Mouse (Mus musculus) myocyte (in vitro differentiated cells): ENCODE data around the gene Tead3. TPM values are rescaled to one million over a fixed set of nuclear protein-coding genes. Genes with fewer than 3 reads are reported as not detected.
"Not testable (repeated sequence)": the region's sequence is repeated elsewhere in the genome, so short reads cannot be mapped to it uniquely, and the experiment has no call there.

ENCODE experiments used
- H3K27me3 ChIP-seq: one replicate; pipeline ENCODE4 v1.6.1; 2011; ENCODE audit not compliant: control insufficient read depth, insufficient read depth, insufficient read length
- H3K36me3 ChIP-seq: one replicate; pipeline ENCODE4 v1.6.1; 2011; ENCODE audit not compliant: control insufficient read depth, insufficient read depth
- H3K4me2 ChIP-seq: one replicate; pipeline ENCODE4 v1.6.1; 2011; ENCODE audit warnings: low read depth, control low read depth
- H3K4me3 ChIP-seq: one replicate; pipeline ENCODE4 v1.5.1; 2011; ENCODE audit warnings: mild to moderate bottlenecking, control low read depth, moderate library complexity
- H3K79me2 ChIP-seq: one replicate; pipeline ENCODE4 v1.6.1; 2011; ENCODE audit not compliant: control insufficient read depth, insufficient read depth
- H3ac ChIP-seq: one replicate; pipeline ENCODE4 v1.6.1; 2011; ENCODE audit not compliant: control insufficient read depth, insufficient read length
- CEBPB ChIP-seq: IDR thresholded peaks from 2 replicates; pipeline ENCODE4 v1.6.1; 2011; ENCODE audit warnings: mild to moderate bottlenecking, moderate library complexity; ENCODE audit not compliant: poor library complexity, insufficient read depth, severe bottlenecking
- E2F4 ChIP-seq: IDR thresholded peaks from one replicate; pipeline ENCODE4 v1.6.1; 2011; ENCODE audit warnings: mild to moderate bottlenecking, control low read depth, moderate library complexity; ENCODE audit not compliant: insufficient read depth
- MAX ChIP-seq: IDR thresholded peaks from one replicate; pipeline ENCODE4 v1.6.1; 2011; ENCODE audit warnings: low read depth, mild to moderate bottlenecking, control low read depth
- MYOD1 ChIP-seq, 3 experiments: IDR thresholded peaks; one replicate each; pipeline ENCODE4 v1.6.1; 2011; ENCODE audit warnings: control low read depth in 2 of 3, low read depth in 2 of 3, mild to moderate bottlenecking in 2 of 3, moderate library complexity in 1 of 3; ENCODE audit not compliant: insufficient read length in 2 of 3, control insufficient read depth in 1 of 3
- MYOG ChIP-seq, 3 experiments: IDR thresholded peaks; one replicate each; pipeline ENCODE4 v1.6.1; 2011; ENCODE audit warnings: control low read depth in 2 of 3, low read depth in 2 of 3, mild to moderate bottlenecking in 2 of 3; ENCODE audit not compliant: insufficient read length in 2 of 3, control insufficient read depth in 1 of 3, insufficient read depth in 1 of 3
- POLR2A ChIP-seq: IDR thresholded peaks from one replicate; pipeline ENCODE4 v1.6.1; 2011; ENCODE audit warnings: low read depth, mild to moderate bottlenecking, control low read depth, moderate library complexity; ENCODE audit not compliant: insufficient read length
- POLR2AphosphoS2 ChIP-seq: IDR thresholded peaks from one replicate; pipeline ENCODE4 v1.6.1; 2011; ENCODE audit warnings: low read depth, control low read depth; ENCODE audit not compliant: insufficient read length
- REST ChIP-seq: IDR thresholded peaks from one replicate; pipeline ENCODE4 v1.6.1; 2011; ENCODE audit warnings: mild to moderate bottlenecking, control low read depth, moderate library complexity; ENCODE audit not compliant: insufficient read depth, insufficient read length
- SRF ChIP-seq: IDR thresholded peaks from one replicate; pipeline ENCODE4 v1.6.1; 2011; ENCODE audit warnings: low read depth; ENCODE audit not compliant: control insufficient read depth, insufficient read length
- TCF12 ChIP-seq: IDR thresholded peaks from one replicate; pipeline ENCODE4 v1.6.1; 2011; ENCODE audit warnings: mild to moderate bottlenecking, control low read depth; ENCODE audit not compliant: poor library complexity, insufficient read depth, severe bottlenecking
- TCF3 ChIP-seq: IDR thresholded peaks from one replicate; pipeline ENCODE4 v1.6.1; 2011; ENCODE audit warnings: low read depth, control low read depth; ENCODE audit not compliant: insufficient read length
- USF1 ChIP-seq: IDR thresholded peaks from one replicate; pipeline ENCODE4 v1.6.1; 2011; ENCODE audit warnings: low read depth, mild to moderate bottlenecking, control low read depth, moderate library complexity
- polyA plus RNA-seq: library from polyadenylated mRNA; unstranded; fragments of >200 nt; fragmentation: generic; extraction: Trizol; gene quantifications from one replicate; pipeline ENCODE4 v1.2.1, GENCODE M21; 2012; ENCODE audit warnings: missing spikeins

Gene Tead3
- polyA plus RNA-seq, 1 experiment: 20.1 TPM

DNA sequence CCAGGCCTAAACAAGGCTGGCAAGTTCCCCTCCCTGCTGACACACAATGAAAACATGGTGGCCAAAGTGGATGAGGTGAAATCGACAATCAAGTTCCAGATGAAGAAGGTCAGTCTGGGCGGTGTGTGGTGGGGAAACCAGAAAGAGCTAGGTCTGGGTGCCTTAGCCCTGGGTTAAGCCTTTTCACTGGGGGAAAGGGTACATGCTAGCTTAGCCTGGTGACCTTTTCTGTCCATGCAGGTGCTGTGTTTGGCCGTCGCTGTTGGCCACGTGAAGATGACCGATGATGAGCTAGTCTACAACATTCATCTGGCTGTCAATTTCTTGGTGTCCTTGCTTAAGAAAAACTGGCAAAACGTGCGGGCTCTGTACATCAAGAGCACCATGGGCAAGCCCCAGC is 20.0 kb downstream of the Tead3 start:
- peaks cover 23% of the 10 kb centered on the region for H3K36me3 ChIP-seq
- peak overlapping the region; percentile 98 for H3K4me2 ChIP-seq
- H3K79me2 ChIP-seq: peaks cover 20% of the 10 kb centered on the region
- peak; percentile 83 for TF ChIP-seq POLR2AphosphoS2
- not testable (repeated sequence) for H3K27me3 ChIP-seq, H3ac ChIP-seq
- peak overlapping the region; percentile 91 for H3K4me3 ChIP-seq

- no peaks in the 10 kb centered on the region for H3K27me3 ChIP-seq
- H3K4me2 ChIP-seq: peak overlapping the region; percentile 98
- peaks cover 20% of the 10 kb centered on the region for H3K79me2 ChIP-seq
- peak overlapping the region; percentile 86 for H3ac ChIP-seq
- H3K36me3 ChIP-seq: peaks cover 23% of the 10 kb centered on the region
- TF ChIP-seq USF1 (no peak), POLR2AphosphoS2 (peak; percentile 80), E2F4 (no peak), MYOD1 (IDR thresholded peaks at IDR 0.05; ENCODE audit: control insufficient read depth in 1 of 3, insufficient read length in 2 of 3, low read depth in 2 of 3) (no peak)
- H3K4me3 ChIP-seq: peak overlapping the region; percentile 91
Measured at GRCm38 (mm10) chr17:28330232-28330546, 20.4 kb downstream of the Tead3 start.

- peak; percentile 13 for TF ChIP-seq POLR2A
- TF ChIP-seq REST: no peak
- no peak for TF ChIP-seq MYOG (IDR thresholded peaks at IDR 0.05; ENCODE audit: control insufficient read depth in 1 of 3, insufficient read depth in 1 of 3, insufficient read length in 2 of 3, low read depth in 2 of 3)
- TF ChIP-seq E2F4: no peak
- no peak for TF ChIP-seq TCF3
- TF ChIP-seq CEBPB: no peak
- TF ChIP-seq MAX: no peak
- TF ChIP-seq SRF: no peak
- TF ChIP-seq MYOD1 (IDR thresholded peaks at IDR 0.05; ENCODE audit: control insufficient read depth in 1 of 3, insufficient read length in 2 of 3, low read depth in 2 of 3): no peak
- peak; percentile 67 for TF ChIP-seq POLR2AphosphoS2
- no peak for TF ChIP-seq TCF12
- TF ChIP-seq USF1: no peak
- peaks cover 23% of the 10 kb centered on the region for H3K36me3 ChIP-seq
- H3K4me2 ChIP-seq: peak overlapping the region; percentile 98
- H3ac ChIP-seq: peak overlapping the region; percentile 86
- peaks cover 20% of the 10 kb centered on the region for H3K79me2 ChIP-seq
- peak overlapping the region; percentile 91 for H3K4me3 ChIP-seq
- no peaks in the 10 kb centered on the region for H3K27me3 ChIP-seq
Measured at GRCm38 (mm10) chr17:28329503-28330231, 20.9 kb downstream of the Tead3 start.

GRCm38 (mm10) chr17:28328946-28329345 is 21.7 kb downstream of the Tead3 start:
- H3K79me2 ChIP-seq: peaks cover 20% of the 10 kb centered on the region
- H3K4me2 ChIP-seq: peak overlapping the region; percentile 98
- H3K36me3 ChIP-seq: peaks cover 23% of the 10 kb centered on the region
- H3K27me3 ChIP-seq: no peaks in the 10 kb centered on the region
- peak overlapping the region; percentile 86 for H3ac ChIP-seq
- H3K4me3 ChIP-seq: peak overlapping the region; percentile 91
- no peak for TF ChIP-seq TCF12
- TF ChIP-seq USF1: no peak
- no peak for TF ChIP-seq MAX
- no peak for TF ChIP-seq MYOG (IDR thresholded peaks at IDR 0.05; ENCODE audit: control insufficient read depth in 1 of 3, insufficient read depth in 1 of 3, insufficient read length in 2 of 3, low read depth in 2 of 3)
- TF ChIP-seq SRF: no peak
- TF ChIP-seq POLR2AphosphoS2: no peak
- TF ChIP-seq E2F4: no peak
- no peak for TF ChIP-seq CEBPB
- TF ChIP-seq REST: no peak
- TF ChIP-seq TCF3: no peak
- TF ChIP-seq MYOD1 (IDR thresholded peaks at IDR 0.05; ENCODE audit: control insufficient read depth in 1 of 3, insufficient read length in 2 of 3, low read depth in 2 of 3): no peak
- no peak for TF ChIP-seq POLR2A

DNA sequence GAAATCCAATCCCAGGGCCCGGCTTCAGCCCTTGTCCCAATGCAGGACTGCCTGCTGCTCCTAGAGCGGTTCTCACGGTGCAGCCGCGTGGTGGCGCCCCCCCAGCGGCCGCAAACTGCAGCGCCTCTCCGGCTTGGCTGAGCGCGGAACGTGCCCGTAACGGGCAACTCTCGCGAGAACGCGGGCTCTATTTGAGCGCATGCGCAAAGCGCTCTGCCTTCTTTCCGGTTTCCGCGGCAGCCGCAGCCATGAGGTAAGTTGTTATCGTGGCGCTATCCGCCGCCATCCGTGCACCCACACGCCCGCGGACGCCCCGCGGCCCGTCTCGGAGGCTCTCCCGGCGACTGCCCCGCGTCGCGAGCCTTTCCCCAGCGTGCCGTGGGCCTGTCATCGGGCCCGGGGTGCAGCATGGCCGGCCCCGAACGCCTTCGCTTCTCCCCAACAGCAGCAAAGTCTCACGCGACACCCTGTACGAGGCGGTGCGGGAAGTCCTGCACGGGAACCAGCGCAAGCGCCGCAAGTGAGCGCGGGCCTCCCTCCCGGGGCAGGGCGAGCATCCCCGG is 22.2 kb downstream of the Tead3 start, which contains the start of gene Rpl10a:
TSS of gene Rpl10a (plus strand) at position 106 of the 563 bp plus-strand sequence.
- peak in 1 of 3 experiments; percentile 5 for TF ChIP-seq MYOD1 (IDR thresholded peaks at IDR 0.05; ENCODE audit: control insufficient read depth in 1 of 3, insufficient read length in 2 of 3, low read depth in 2 of 3)
- peak; percentile 100 for TF ChIP-seq POLR2AphosphoS2
- peak; percentile 44 for TF ChIP-seq REST
- peak; percentile 9 for TF ChIP-seq E2F4
- TF ChIP-seq SRF: peak; percentile 60
- no peak for TF ChIP-seq MAX
- peak; percentile 97 for TF ChIP-seq POLR2A
- TF ChIP-seq CEBPB: no peak
- peak in 1 of 3 experiments; percentile 4 for TF ChIP-seq MYOG (IDR thresholded peaks at IDR 0.05; ENCODE audit: control insufficient read depth in 1 of 3, insufficient read depth in 1 of 3, insufficient read length in 2 of 3, low read depth in 2 of 3)
- H3ac ChIP-seq: peak within 1 kb of the TSS; percentile 86
- H3K4me2 ChIP-seq: peak within 1 kb of the TSS; percentile 98
- peak within 1 kb of the TSS; percentile 91 for H3K4me3 ChIP-seq
- H3K27me3 ChIP-seq: no peaks in the 10 kb centered on the region
- H3K79me2 ChIP-seq: peaks cover 20% of the 10 kb centered on the region
- H3K36me3 ChIP-seq: peaks cover 23% of the 10 kb centered on the region
